Mouse (Mus musculus) CH12.LX (cell line): ENCODE data around the gene Dusp10.

Experiments used
- CTCF ChIP-seq, 2 experiments: IDR thresholded peaks in 1 of 2; conservative IDR thresholded peaks in 1 of 2; 2 replicates each; pipeline ENCODE4 v1.5.1; 2011 to 2012; ENCODE audit warnings: low read depth in 2 of 2, low read length in 2 of 2, improper control_type of control experiment in 1 of 2, inconsistent platforms in 1 of 2, mild to moderate bottlenecking in 1 of 2, moderate library complexity in 1 of 2
- IRF4 ChIP-seq: IDR thresholded peaks from 2 replicates; pipeline ENCODE4 v1.6.1; 2014; ENCODE audit warnings: low read depth, mild to moderate bottlenecking, inconsistent platforms, low read length, improper control_type of control experiment
- POLR2A ChIP-seq: IDR thresholded peaks from 2 replicates; pipeline ENCODE4 v1.6.1; 2011; ENCODE audit warnings: low read depth, mild to moderate bottlenecking, improper control_type of control experiment, low read length
- ZNF384 ChIP-seq: IDR thresholded peaks from 2 replicates; pipeline ENCODE4 v1.6.1; 2012; ENCODE audit warnings: low read depth, low read length, improper control_type of control experiment, inconsistent platforms

DNA sequence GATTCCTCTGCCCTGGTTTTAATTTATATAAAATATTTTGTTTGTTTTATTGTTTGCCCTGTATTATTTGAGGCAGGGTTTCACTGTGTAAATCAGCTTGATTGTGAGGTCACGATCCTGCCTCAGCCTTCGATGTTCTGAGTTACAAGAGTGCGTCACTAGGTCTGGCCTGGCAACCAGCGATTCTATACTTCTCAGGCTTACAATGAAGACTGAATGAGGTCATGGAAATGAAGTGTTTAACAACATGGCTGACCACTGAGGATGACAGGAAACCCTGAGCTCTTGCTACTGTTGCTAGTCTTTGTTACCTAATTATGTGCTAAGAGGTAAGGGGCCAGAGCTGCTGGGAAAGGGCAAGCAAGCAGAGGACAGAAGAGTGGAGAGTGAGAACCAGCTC is at the start of gene Dusp10:
- TF ChIP-seq IRF4 (no peak), CTCF (conservative IDR thresholded peaks at IDR 0.05 in 1 of 2, IDR thresholded peaks at IDR 0.05 in 1 of 2; ENCODE audit: low read depth in 2 of 2, low read length in 2 of 2) (no peak), POLR2A (no peak), ZNF384 (no peak)
